In the genomic region with DNA sequence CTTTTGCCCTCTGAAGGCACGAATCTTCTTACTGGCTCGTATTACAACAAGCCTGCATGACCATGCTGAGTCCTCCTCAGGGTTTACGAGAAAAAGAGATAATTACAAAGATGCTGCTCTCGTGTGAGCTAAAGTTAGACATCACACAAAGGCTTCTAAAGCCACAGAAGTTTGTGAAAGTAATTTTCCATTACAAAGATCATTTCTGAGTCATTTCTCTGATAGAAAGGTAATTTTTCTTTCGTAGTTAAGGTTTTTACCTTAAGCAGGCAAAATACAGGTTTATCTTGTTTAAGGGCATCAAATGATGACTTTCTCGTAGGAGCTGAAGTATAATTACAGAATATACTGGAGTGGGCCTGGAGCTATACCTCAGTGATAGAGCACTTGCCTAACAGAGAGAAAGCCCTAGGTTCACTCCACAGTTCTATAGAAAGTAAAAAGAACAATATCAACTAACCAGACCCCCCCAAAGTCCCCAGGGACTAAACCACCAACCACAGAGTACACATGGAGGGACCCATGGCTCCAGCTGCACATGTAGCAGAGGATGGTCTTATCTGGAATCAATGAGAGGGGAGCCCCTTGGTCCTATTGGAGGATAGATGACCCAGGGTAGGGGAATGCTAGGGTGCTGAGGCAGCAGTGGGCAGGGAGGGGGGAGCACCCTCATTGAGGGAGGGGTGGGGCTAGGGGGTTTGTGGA, we compare ENCODE assay signal across 1 mouse cellular context.
TF ChIP-seq lines count a peak whose summit lies in the region.

No protein-coding gene starts in this region.

TF ChIP-seq in CH12.LX, 34 proteins besides CTCF, POLR2A, EP300 and RAD21 (continued from another document):
- TF ChIP-seq CHD2 (IDR thresholded peaks at IDR 0.05; ENCODE audit: low read length), result 0 out of 2 replicates have a peak, but pooled peaks have one; percentile 20
- TF ChIP-seq USF2 (conservative IDR thresholded peaks at IDR 0.05; ENCODE audit: low read depth, low read length), result no peak
- TF ChIP-seq RCOR1 (conservative IDR thresholded peaks at IDR 0.05; ENCODE audit: low read depth, low read length), result no peak; the same call in 1 of the 2 replicates
- TF ChIP-seq CHD1 (IDR thresholded peaks at IDR 0.05; ENCODE audit: low read depth, low read length), result no peak
- no peak for TF ChIP-seq ZNF384 (IDR thresholded peaks at IDR 0.05; ENCODE audit: low read depth, low read length)
- 0 out of 2 replicates have a peak, but pooled peaks have one; percentile 18 for TF ChIP-seq MXI1 (IDR thresholded peaks at IDR 0.05; ENCODE audit: low read depth, low read length)
- no peak for TF ChIP-seq NELFE (IDR thresholded peaks at IDR 0.05; ENCODE audit: low read depth, low read length)
- 0 out of 2 replicates have a peak, but pooled peaks have one; percentile 9 for TF ChIP-seq TCF12 (IDR thresholded peaks at IDR 0.05; ENCODE audit: low read depth, low read length)
- no peak for TF ChIP-seq MAX (IDR thresholded peaks at IDR 0.05; ENCODE audit: low read length)
- no peak for TF ChIP-seq MYC (IDR thresholded peaks at IDR 0.05; ENCODE audit: low read depth, low read length)
- TF ChIP-seq POLR2AphosphoS2 (IDR thresholded peaks at IDR 0.05; ENCODE audit: low read depth, low read length), result no peak
- peak; percentile 61; the same call in 1 of the 2 replicates for TF ChIP-seq MAFK (IDR thresholded peaks at IDR 0.05; ENCODE audit: insufficient replicate concordance, low read length)
- TF ChIP-seq TBP (conservative IDR thresholded peaks at IDR 0.05; ENCODE audit: low read depth, low read length), result no peak
- TF ChIP-seq ZC3H11A (IDR thresholded peaks at IDR 0.05; ENCODE audit: low read depth, low read length), result no peak
- TF ChIP-seq SIN3A (IDR thresholded peaks at IDR 0.05; ENCODE audit: low read length), result no peak
- TF ChIP-seq KAT2A (IDR thresholded peaks at IDR 0.05; ENCODE audit: insufficient replicate concordance, low read length), result no peak
- no peak for TF ChIP-seq ZKSCAN1 (IDR thresholded peaks at IDR 0.05; ENCODE audit: borderline replicate concordance, low read depth, low read length)
TF ChIP-seq in CH12.LX: peak in this region for 10.
